Mouse (Mus musculus) lung, adult 18-20 months (tissue): ENCODE measurements around the gene Olfr771.
"Not testable (repeated sequence)": the region's sequence is repeated elsewhere in the genome, so short reads cannot be mapped to it uniquely, and the experiment has no call there.

ENCODE experiments used
- DNase-seq, 2 experiments: peaks; one replicate each; pipeline ENCODE4 v3.0.0; 2022; ENCODE audit warnings: mixed read lengths in 2 of 2

The Olfr771 gene

DNA sequence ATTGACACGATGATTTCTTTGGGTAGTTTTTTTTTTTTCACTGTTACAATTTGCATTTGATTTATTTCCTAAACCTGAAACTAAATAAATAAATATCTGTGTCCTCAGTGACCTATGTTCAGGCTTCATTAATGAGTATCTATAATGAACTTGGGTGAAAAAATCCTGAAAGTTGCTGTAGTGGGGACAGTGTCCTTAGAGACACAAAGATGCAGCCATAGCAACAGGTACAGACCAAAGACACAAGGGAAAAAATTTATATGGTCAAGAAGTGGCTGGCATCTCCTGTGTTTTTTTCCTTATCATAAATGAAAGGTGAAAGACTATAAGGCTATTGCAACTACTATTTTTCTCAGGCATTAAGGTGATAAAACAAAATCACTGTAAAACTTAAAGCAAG is at the start of gene Olfr771:
Gene Olfr771, minus strand, starts transcription at position 101 of the 400 bp plus-strand sequence.
- DNase-seq: no peak

DNA sequence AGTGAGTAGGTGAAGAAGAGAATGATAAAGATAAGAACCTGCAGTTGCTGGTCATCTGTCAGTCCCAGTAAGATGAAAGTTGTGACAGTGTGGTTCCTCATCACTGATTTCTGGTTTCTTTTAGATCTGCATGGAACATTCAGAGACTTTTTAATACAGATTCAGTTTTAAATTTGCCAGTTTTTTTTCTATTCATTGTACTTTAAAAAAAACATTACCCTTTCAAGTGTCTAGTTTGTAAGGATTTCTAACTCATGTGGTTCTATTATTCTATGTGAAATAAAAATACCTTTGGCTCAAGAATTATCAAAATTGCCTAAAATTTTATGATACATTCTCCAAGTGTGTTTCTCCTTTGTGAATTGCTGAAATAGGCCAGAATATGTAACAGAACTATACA is 22.8 kb upstream of the Olfr771 start, which contains the start of gene Olfr773:
Gene Olfr773, minus strand, starts transcription at position 101 of the 400 bp plus-strand sequence.
- DNase-seq: not testable (repeated sequence)

DNA sequence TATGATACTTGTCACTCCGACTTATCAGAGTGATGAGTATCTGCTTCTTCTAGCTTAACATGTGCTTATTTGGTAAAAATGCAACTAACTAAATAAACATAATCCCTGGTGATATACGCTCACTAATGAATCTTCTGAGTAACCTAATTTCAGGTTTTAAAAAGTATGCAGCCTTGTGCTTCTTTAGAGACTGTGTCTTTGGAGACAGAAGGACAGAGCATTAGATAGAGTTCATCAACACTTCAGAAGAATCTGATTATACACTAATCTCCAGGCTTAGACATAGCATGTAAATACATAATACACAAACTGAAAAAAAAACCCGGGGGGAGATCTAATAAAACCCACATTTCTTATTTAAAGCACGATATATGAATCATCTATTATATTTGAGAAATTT is 13.3 kb upstream of the Olfr771 start, which contains the start of gene Olfr772:
Gene Olfr772, minus strand, starts transcription at position 101 of the 400 bp plus-strand sequence.
- not testable (repeated sequence) for DNase-seq

DNA sequence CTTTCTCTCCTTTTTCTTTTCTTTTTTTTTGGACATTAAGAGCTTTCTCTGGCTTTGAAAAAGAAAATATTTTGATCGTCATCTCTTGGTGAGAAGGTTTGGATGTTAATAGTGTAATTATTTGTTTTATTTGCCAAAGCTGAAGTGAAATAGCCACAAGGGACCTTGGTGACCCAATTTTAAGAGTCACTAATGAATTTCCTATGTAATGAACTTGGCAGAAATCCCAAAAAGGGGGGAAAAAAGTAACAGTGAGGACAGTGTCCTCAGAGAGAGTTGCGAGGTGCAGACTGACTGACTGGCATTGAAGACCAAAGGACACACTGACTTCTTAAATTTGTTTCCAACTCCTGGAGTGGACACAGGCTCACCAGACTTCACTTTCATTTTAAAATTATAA is 25.7 kb downstream of the Olfr771 start, which contains the start of gene Olfr770:
Gene Olfr770, minus strand, starts transcription at position 101 of the 400 bp plus-strand sequence.
- DNase-seq: no peak

DNA sequence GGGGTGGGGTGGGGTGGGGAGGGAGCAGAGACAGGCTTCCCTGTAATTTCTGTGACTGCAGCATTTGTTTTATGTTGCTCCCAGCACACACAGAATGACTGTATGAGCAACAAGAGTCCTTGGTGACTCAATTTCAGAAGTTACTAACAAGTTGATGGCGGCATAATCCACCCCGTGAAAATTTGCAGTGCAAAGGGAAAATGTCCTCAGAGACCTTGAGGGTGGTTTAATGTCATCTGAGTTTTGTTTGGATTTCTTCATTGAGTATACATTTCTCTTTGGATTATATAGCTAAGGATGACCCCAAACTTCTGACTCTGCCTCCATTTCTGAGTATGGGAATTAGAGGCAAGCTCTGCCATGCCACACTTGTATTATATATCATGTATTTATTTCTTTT is 46.8 kb downstream of the Olfr771 start, which contains the start of gene Olfr769:
Gene Olfr769, minus strand, starts transcription at position 101 of the 400 bp plus-strand sequence.
- DNase-seq: no peak

DNA sequence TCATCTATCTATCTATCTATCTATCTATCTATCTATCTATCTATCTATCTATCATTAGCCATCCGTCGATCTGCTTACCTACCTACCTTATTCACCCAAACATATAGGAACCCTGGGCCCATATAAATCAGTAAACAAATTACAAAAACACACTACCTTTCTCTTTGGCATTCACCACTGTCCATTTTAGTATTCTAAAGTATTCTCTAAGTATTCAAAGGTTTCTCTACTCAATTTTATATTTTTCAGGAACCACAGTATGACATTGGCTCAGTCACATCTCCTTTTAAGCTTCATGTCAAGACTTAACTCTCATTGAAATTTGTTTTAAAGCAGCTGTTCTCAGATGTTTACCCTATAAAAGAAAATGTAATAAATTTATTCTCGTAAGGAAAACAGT is 49.4 kb downstream of the Olfr771 start:
- DNase-seq: no peak
